Comparison of ENCODE assay signal across 15 mouse cellular contexts in genomic region chr1:35995691-35996090, GRCm38 (mm10).
DNase-seq lines count a peak whose midpoint lies in the region; ATAC-seq and TF ChIP-seq lines count a peak whose summit lies in the region.
"Had no signal": no experiment of that assay in that cellular context is flagged by ENCODE, and none has a peak within 500 bp of the region (broad histone marks: within the 10 kb centered on the region; RNA-seq: fewer than 3 reads in every experiment).

No protein-coding gene starts in this region.

- H3K36me3 ChIP-seq in macrophage (ENCODE audit: inconsistent target), result no peaks in the 10 kb centered on the region
- H3K36me3 ChIP-seq in midbrain, embryonic 16.5 days (ENCODE audit: control insufficient read depth, insufficient read depth, low read length), result no peaks in the 10 kb centered on the region
- H3K36me3 ChIP-seq: embryonic facial prominence, embryonic 15.5 days; heart, embryonic 15.5 days; hindbrain, embryonic 15.5 days had no signal

- TF ChIP-seq POLR2A in lung, adult 2 months (IDR thresholded peaks at IDR 0.05; ENCODE audit: borderline replicate concordance, extremely low read depth, low read depth, low read length), result no peak

- peak; percentile 47 to 79 for DNase-seq in left cerebral cortex, adult 18-20 months (ENCODE audit: low spot score in 2 of 2)
- no peak for DNase-seq in left cerebral cortex, postnatal 4 days
- peak; percentile 15 to 31 for DNase-seq in frontal cortex, postnatal 25 days (ENCODE audit: low spot score in 2 of 2)
- peak; percentile 15 to 57 for DNase-seq in thymus, postnatal 36 days
- no peak for DNase-seq in cerebellum, adult 18-20 months
- DNase-seq in lung, adult 2 months, result no peak
- DNase-seq: adrenal gland, postnatal 14 days; cerebellum, adult 8-10 months; gastrocnemius, adult 2 months had no signal

- no peak for ATAC-seq in midbrain, embryonic 16.5 days
- ATAC-seq: lung, postnatal 0 days had no signal

- no peaks in the 10 kb centered on the region for H3K27me3 ChIP-seq in midbrain, embryonic 16.5 days (ENCODE audit: control insufficient read depth, insufficient read depth, low read depth, low read length)
- H3K27me3 ChIP-seq: embryonic facial prominence, embryonic 15.5 days; heart, embryonic 15.5 days; hindbrain, embryonic 15.5 days had no signal

- WGBS in macrophage (ENCODE audit: missing documents), result 93% methylated on average over 6 of the region's 6 CpGs
- WGBS in lung, adult 2 months, result 75% methylated on average over 6 of the region's 6 CpGs
- 74% methylated on average over 6 of the region's 6 CpGs for WGBS in midbrain, embryonic 16.5 days

- no peaks in the 10 kb centered on the region for H3K4me1 ChIP-seq in lung, adult 2 months (ENCODE audit: control insufficient read depth, insufficient read depth, low read length)
- H3K4me1 ChIP-seq in midbrain, embryonic 16.5 days (ENCODE audit: control insufficient read depth, insufficient read depth, low read length), result no peaks in the 10 kb centered on the region
- H3K4me1 ChIP-seq: heart, embryonic 15.5 days; hindbrain, embryonic 15.5 days had no signal

- H3K4me2 ChIP-seq in midbrain, embryonic 16.5 days (ENCODE audit: low read length), result no peak overlapping the region
- H3K4me2 ChIP-seq: embryonic facial prominence, embryonic 15.5 days; heart, embryonic 15.5 days; hindbrain, embryonic 15.5 days had no signal

- no peaks in the 10 kb centered on the region for H3K79me2 ChIP-seq in macrophage (ENCODE audit: inconsistent target)

- no peak overlapping the region for H3K9ac ChIP-seq in midbrain, embryonic 16.5 days (ENCODE audit: low read depth, low read length)
- H3K9ac ChIP-seq: embryonic facial prominence, embryonic 15.5 days; heart, embryonic 15.5 days; hindbrain, embryonic 15.5 days had no signal

- H3K4me3 ChIP-seq in macrophage (ENCODE audit: inconsistent target), result no peak overlapping the region
- no peak overlapping the region for H3K4me3 ChIP-seq in lung, adult 2 months (replicated peaks; ENCODE audit: extremely low read depth, low read depth, low read length)
- no peak overlapping the region for H3K4me3 ChIP-seq in midbrain, embryonic 16.5 days (ENCODE audit: low read depth, low read length)
- H3K4me3 ChIP-seq: embryonic facial prominence, embryonic 15.5 days; gastrocnemius, adult 2 months; heart, embryonic 15.5 days; hindbrain, embryonic 15.5 days had no signal

- H3K27ac ChIP-seq in macrophage, result peak overlapping the region; percentile 4; the same call in 1 of the 2 replicates
- H3K27ac ChIP-seq in midbrain, embryonic 16.5 days (ENCODE audit: low read length), result no peak overlapping the region
- H3K27ac ChIP-seq: embryonic facial prominence, embryonic 15.5 days; gastrocnemius, adult 2 months; heart, embryonic 15.5 days; hindbrain, embryonic 15.5 days had no signal

- TF ChIP-seq CTCF in lung, adult 2 months (IDR thresholded peaks at IDR 0.05; ENCODE audit: insufficient read depth, low read length), result no peak

- intact Hi-C loops in left cerebral cortex, postnatal 4 days (cut with DNase I), result no loop called here

- no peaks in the 10 kb centered on the region for H3K9me3 ChIP-seq in midbrain, embryonic 16.5 days (replicated peaks; ENCODE audit: control insufficient read depth, low read length, poor library complexity, severe bottlenecking)
- H3K9me3 ChIP-seq: heart, embryonic 15.5 days; hindbrain, embryonic 15.5 days had no signal

Comparison
In these comparisons a context has a peak if more than half of its experiments do, and no peak if none do; other contexts are left out.
1. DNase-seq: peak in left cerebral cortex, adult 18-20 months (2 of 2), frontal cortex, postnatal 25 days (2 of 2) and thymus, postnatal 36 days (2 of 2); none in left cerebral cortex, postnatal 4 days (single experiment), cerebellum, adult 18-20 months (0 of 2) and lung, adult 2 months (single experiment).